Mouse (Mus musculus) lung, postnatal 0 days (tissue): ENCODE measurements at regions not wholly inside any gene's neighbourhood (a gene's known extent, or its start where the extent isn't known, plus 50 kb on each side); places are given as distances from the start of the nearest gene placed in this dataset.

ENCODE experiments used
- CTCF ChIP-seq: IDR thresholded peaks from 2 replicates; pipeline ENCODE4 v1.5.1; 2016; ENCODE audit warnings: antibody characterized with exemption, mild to moderate bottlenecking
- EP300 ChIP-seq: IDR thresholded peaks from 2 replicates; pipeline ENCODE4 v1.6.1; 2016; ENCODE audit warnings: antibody characterized with exemption, mild to moderate bottlenecking, control low read depth

- TF ChIP-seq CTCF (no peak), EP300 (no peak)
Measured at GRCm38 (mm10) chr12:27173151-27173550, 169.2 kb downstream of the Sox11 start.
